Mouse (Mus musculus): Measurements from ENCODE around the gene Hoxa3. TPM values are rescaled to one million over a fixed set of nuclear protein-coding genes. Genes with fewer than 3 reads are reported as not detected.

The Hoxa3 gene
- polyA plus RNA-seq, 1 experiment: 3.5 TPM

DNA sequence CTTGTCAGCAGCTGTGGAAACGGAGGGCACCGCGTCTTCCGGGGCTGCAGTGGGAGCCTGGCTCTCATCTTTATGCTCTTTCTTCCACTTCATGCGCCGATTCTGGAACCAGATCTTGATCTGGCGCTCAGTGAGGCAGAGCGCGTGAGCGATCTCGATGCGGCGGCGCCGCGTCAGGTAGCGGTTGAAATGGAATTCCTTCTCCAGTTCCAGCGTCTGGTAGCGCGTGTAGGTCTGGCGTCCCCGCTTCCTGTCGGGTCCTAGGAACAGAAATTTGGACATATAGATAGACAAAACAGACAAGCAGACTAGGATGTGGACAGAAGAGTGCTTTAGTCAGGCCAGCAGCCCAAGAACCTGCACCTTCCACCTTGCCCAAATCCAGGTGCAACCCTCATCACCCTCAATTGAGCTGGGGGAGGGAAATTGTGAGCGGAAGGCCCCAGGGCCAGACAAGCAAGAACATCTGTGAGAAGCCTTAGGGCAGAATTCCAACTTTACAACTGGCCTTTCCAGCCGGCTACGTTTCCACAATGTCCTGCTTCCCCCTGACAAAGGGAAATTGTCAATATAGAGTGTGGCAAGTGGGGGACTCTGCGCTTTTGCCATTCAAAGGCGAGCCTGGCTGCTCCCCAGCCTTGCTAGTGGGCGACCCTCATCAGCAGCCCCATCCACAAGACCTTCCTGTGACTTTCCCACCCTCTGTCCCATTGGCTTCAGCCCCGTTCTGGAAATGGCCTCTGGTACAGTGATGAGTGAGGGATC is 2.8 kb upstream of the Hoxa3 start:
- no peak for DNase-seq
- peaks cover 30% of the 10 kb centered on the region for H3K27me3 ChIP-seq (ENCODE audit: control insufficient read depth, insufficient read depth, low read length)
- WGBS: 30% methylated on average over 30 of the region's 30 CpGs

DNA sequence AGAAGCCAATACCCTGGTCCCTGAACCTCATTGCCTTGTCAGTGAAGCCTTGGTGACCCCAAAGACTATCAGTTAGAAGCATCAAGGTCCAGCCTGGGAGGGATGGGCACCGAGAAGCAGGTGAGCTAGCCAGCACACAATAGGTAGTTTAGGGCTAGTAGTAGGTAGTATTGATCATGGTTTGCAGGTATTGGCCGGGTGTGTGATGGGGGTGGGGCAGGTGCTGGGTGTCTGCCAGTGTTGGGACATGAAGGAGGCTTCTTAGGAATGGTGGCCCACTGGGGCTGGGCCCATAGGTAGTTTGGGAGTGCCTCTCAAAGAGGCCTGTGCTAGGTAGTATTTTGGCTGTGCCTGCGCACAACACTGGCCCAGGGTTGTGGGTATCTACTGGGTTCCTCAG is 1.9 kb upstream of the Hoxa3 start:
- H3K4me1 ChIP-seq (replicated peaks; ENCODE audit: control insufficient read depth, insufficient read depth, low read length): peaks cover 24% of the 10 kb centered on the region
- H3K27me3 ChIP-seq (ENCODE audit: control insufficient read depth, insufficient read depth, low read length): peaks cover 28% of the 10 kb centered on the region
- no peak for DNase-seq
- WGBS: 83% methylated on average over 3 of the region's 3 CpGs
- no peak overlapping the region for H3K4me3 ChIP-seq (ENCODE audit: control insufficient read depth, insufficient read depth, low read length)
- no peaks in the 10 kb centered on the region for H3K36me3 ChIP-seq (ENCODE audit: control insufficient read depth, insufficient read depth, low read length)
- TF ChIP-seq POLR2A (IDR thresholded peaks at IDR 0.05; ENCODE audit: control insufficient read depth, extremely low read depth, insufficient read depth, low read length, poor library complexity) (no peak), CTCF (IDR thresholded peaks at IDR 0.05; ENCODE audit: borderline replicate concordance, control insufficient read depth, extremely low read depth, insufficient read depth, low read length, poor library complexity) (no peak)
- H3K27ac ChIP-seq (ENCODE audit: control insufficient read depth, insufficient read depth, low read length): no peak overlapping the region

More for the DNA sequence above, 2.8 kb upstream of the Hoxa3 start:
- H3K4me1 ChIP-seq (replicated peaks; ENCODE audit: control insufficient read depth, insufficient read depth, low read length): peaks cover 24% of the 10 kb centered on the region
- TF ChIP-seq CTCF (IDR thresholded peaks at IDR 0.05; ENCODE audit: borderline replicate concordance, control insufficient read depth, extremely low read depth, insufficient read depth, low read length, poor library complexity): no peak
- no peak for TF ChIP-seq POLR2A (IDR thresholded peaks at IDR 0.05; ENCODE audit: control insufficient read depth, extremely low read depth, insufficient read depth, low read length, poor library complexity)
- no peak overlapping the region for H3K27ac ChIP-seq (ENCODE audit: control insufficient read depth, insufficient read depth, low read length)
- no peak overlapping the region for H3K4me3 ChIP-seq (ENCODE audit: control insufficient read depth, insufficient read depth, low read length)
- no peaks in the 10 kb centered on the region for H3K36me3 ChIP-seq (ENCODE audit: control insufficient read depth, insufficient read depth, low read length)

DNA sequence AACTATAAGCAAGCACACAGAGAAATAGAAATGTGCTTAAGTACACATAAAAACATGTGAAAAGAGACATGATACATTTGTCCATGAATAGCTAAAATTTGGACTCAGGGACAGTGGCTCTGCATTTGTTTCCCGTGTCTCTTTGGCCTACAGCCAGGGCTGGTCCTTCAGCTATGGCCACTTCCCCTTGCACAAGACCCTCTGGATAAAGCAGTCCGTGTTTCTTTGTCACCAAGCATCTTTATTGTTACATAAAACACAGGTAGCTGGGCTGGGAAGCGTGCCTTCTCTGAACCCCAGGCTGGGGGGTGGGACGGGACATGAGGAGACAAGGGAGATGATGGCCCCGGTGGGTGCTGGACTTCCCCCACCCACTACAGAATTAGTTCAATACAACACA is 1.1 kb upstream of the Hoxa3 start:
- WGBS: 73% methylated on average over 5 of the region's 5 CpGs
- H3K36me3 ChIP-seq (ENCODE audit: control insufficient read depth, insufficient read depth, low read length): no peaks in the 10 kb centered on the region
- DNase-seq: no peak
- TF ChIP-seq CTCF (IDR thresholded peaks at IDR 0.05; ENCODE audit: borderline replicate concordance, control insufficient read depth, extremely low read depth, insufficient read depth, low read length, poor library complexity): no peak
- no peak for TF ChIP-seq POLR2A (IDR thresholded peaks at IDR 0.05; ENCODE audit: control insufficient read depth, extremely low read depth, insufficient read depth, low read length, poor library complexity)
- H3K27me3 ChIP-seq (ENCODE audit: control insufficient read depth, insufficient read depth, low read length): peaks cover 26% of the 10 kb centered on the region
- H3K4me1 ChIP-seq (replicated peaks; ENCODE audit: control insufficient read depth, insufficient read depth, low read length): peaks cover 24% of the 10 kb centered on the region
- no peak overlapping the region for H3K27ac ChIP-seq (ENCODE audit: control insufficient read depth, insufficient read depth, low read length)
- no peak overlapping the region for H3K4me3 ChIP-seq (ENCODE audit: control insufficient read depth, insufficient read depth, low read length)

DNA sequence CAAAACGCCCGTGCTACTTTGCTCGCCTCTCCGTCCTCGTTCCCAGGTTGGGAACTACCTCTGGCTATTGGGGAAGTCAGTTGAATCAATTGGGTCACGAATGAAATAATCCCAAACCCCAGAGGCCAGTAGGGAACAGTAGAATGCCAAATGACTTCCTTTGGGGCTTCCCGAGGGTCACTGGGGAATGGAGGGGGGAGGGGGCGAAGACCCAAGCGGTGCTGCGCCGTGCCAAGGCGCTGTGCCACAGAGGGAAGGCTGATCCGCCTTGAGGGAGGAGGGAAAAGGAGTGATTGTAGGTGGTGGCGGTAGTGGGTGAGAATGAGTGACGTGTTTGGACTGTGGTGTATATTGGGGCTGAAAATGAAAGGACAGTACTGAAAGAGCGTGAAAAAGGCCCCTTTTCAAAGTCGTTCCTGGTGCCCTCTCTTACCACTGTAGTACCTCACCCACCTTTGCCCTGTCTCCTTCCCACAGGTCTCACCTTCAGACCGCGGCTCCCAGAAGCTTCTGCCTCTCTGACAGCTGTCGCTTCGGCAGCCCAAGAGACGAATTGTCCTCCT is 499 bp downstream of the Hoxa3 start:
- under 1% methylated on average over 22 of the region's 22 CpGs for WGBS
- peaks cover 18% of the 10 kb centered on the region; the same call in 1 of the 2 replicates for H3K27me3 ChIP-seq (ENCODE audit: control insufficient read depth, insufficient read depth, low read length)
- DNase-seq: no peak

DNA sequence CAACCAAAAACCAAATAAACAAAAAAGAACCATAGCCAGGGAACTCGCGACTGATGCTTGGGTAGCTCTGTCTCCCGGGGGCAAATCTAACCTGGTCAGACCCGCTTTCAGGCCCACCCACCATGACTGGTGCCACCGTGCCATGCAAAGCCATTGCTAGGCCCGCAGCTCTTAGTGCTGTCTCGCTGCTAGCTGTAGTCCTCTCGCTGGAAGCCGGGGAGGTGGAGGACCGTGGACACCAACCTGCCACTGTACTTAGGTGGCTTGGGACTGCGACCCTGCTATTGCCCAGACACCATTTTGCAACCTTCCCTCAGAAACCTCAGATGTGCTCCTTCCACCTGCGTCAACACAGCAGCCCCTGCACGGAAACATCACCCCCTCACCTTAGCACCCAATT is 1.2 kb downstream of the Hoxa3 start:
- Histone ChIP-seq H3K36me3 (ENCODE audit: control insufficient read depth, insufficient read depth, low read length) (no peaks in the 10 kb centered on the region), H3K4me1 (replicated peaks; ENCODE audit: control insufficient read depth, insufficient read depth, low read length) (peaks cover 20% of the 10 kb centered on the region), H3K27ac (ENCODE audit: control insufficient read depth, insufficient read depth, low read length) (no peak overlapping the region), H3K4me3 (ENCODE audit: control insufficient read depth, insufficient read depth, low read length) (peak overlapping the region; percentile 44), H3K27me3 (ENCODE audit: control insufficient read depth, insufficient read depth, low read length) (peaks cover 17% of the 10 kb centered on the region; the same call in 1 of the 2 replicates)
- 0% methylated on average over 13 of the region's 13 CpGs for WGBS
- TF ChIP-seq CTCF (IDR thresholded peaks at IDR 0.05; ENCODE audit: borderline replicate concordance, control insufficient read depth, extremely low read depth, insufficient read depth, low read length, poor library complexity) (no peak), POLR2A (IDR thresholded peaks at IDR 0.05; ENCODE audit: control insufficient read depth, extremely low read depth, insufficient read depth, low read length, poor library complexity) (no peak)
- no peak for DNase-seq

More for the DNA sequence above, 499 bp downstream of the Hoxa3 start:
- peaks cover 25% of the 10 kb centered on the region for H3K4me1 ChIP-seq (replicated peaks; ENCODE audit: control insufficient read depth, insufficient read depth, low read length)
- TF ChIP-seq CTCF (IDR thresholded peaks at IDR 0.05; ENCODE audit: borderline replicate concordance, control insufficient read depth, extremely low read depth, insufficient read depth, low read length, poor library complexity) (no peak), POLR2A (IDR thresholded peaks at IDR 0.05; ENCODE audit: control insufficient read depth, extremely low read depth, insufficient read depth, low read length, poor library complexity) (no peak)
- peak overlapping the region; percentile 44 for H3K4me3 ChIP-seq (ENCODE audit: control insufficient read depth, insufficient read depth, low read length)
- peak overlapping the region; percentile 10; the same call in 1 of the 2 replicates for H3K27ac ChIP-seq (ENCODE audit: control insufficient read depth, insufficient read depth, low read length)
- H3K36me3 ChIP-seq (ENCODE audit: control insufficient read depth, insufficient read depth, low read length): no peaks in the 10 kb centered on the region

DNA sequence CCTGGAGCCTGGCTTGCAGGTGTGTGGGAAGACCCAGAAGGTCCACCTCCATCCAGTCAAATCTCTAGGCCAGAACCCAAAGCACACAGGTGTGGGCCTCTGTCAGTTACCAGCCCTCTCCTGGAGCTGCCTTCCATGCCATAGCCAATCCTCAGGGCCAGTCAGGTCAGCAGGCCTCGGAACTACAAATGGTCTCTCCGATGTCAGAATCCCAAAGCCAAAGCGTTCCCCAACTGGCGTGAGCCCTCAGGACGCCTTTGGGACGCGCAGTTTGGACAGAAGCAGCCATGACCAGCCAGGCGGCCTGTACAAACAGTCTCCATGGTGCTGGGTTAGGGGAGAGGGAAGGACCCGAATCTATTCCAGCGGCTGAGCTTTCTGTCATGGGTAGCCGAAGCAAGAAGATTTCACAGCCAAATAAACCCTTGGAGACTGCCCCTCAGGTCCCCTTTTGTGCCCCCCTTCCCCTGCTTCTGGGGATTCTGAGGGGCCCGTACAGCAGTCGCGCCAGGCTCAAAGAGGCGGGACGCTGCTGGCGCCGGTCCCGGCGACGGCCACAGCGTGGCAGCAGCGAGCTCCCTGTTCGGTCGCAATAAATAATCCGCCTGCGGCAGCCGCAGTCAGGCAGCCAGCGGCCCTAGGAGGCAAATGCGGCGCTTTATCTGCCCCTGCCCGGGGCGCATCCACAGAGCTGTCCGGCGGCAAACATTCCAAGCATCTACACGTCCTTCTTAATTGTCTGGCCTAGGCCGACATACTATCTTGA is 1.8 kb downstream of the Hoxa3 start:
- whole genome bisulfite sequencing: 4% methylated on average over 37 of the region's 37 CpGs
- peaks cover 15% of the 10 kb centered on the region; the same call in 1 of the 2 replicates for H3K27me3 ChIP-seq (ENCODE audit: control insufficient read depth, insufficient read depth, low read length)
- H3K4me3 ChIP-seq (ENCODE audit: control insufficient read depth, insufficient read depth, low read length): peak overlapping the region; percentile 44
- H3K27ac ChIP-seq (ENCODE audit: control insufficient read depth, insufficient read depth, low read length): no peak overlapping the region
- peak; percentile 79 for DNase-seq
- TF ChIP-seq CTCF (IDR thresholded peaks at IDR 0.05; ENCODE audit: borderline replicate concordance, control insufficient read depth, extremely low read depth, insufficient read depth, low read length, poor library complexity): peak; percentile 82; the same call in 1 of the 2 replicates
- no peak for TF ChIP-seq POLR2A (IDR thresholded peaks at IDR 0.05; ENCODE audit: control insufficient read depth, extremely low read depth, insufficient read depth, low read length, poor library complexity)
- H3K4me1 ChIP-seq (replicated peaks; ENCODE audit: control insufficient read depth, insufficient read depth, low read length): peaks cover 18% of the 10 kb centered on the region
- H3K36me3 ChIP-seq (ENCODE audit: control insufficient read depth, insufficient read depth, low read length): no peaks in the 10 kb centered on the region
